Mouse (Mus musculus) telencephalon, adult 2 months (tissue): ENCODE results near the gene Sema3b.

Experiments
- DNase-seq: peaks from one replicate; pipeline ENCODE4 v3.0.0-alpha.2; 2011; ENCODE audit warnings: low read depth, low spot score

Sema3b gene

DNA sequence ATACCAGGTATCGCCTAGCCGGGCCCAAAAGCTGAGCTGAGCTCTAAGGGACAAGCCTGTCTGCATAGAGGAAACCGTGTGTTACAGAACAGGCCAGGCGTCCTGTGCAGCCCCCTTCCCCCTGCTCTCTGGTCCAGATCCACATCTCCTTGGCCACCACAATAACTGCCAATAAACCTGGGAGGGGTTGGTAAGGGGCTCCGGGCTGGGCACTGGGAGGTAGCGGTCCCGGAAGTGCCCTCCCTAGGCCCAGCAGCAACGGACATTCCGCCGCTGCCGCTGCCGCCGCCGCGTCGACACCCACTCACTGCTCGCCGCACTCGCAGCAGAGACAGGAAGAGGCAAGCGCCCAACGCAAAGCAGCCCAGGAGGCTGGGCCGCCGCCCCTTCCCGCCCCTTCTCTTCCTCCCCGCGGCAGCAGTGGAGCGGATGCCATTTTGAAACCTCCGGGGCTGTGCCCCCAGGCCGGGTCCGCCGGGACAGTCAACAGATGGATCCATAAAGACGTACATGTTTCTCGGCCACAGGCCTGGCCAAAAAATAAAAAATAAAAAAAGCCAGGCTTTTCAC, 24.1 kb upstream of the Sema3b start:
- DNase-seq = no peak

DNA sequence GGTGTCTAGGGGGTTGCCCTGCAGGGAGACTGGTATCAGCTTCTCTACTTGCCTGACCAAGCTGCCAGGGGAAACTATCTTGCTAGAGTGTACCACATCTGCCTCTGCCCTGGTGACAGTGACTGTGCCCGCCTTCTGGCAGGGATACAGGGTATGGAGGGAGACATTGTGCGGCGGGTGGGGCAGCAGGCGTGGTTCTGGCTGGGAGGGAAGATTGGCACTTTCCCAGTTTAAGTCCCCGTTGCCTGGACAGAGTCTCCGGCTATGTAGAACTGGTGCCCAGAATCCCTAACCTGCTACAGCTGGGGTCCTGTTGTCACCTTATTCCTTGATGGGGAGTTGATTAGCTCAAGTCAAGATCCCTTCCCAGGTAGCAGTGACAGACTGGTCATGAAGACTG, 23.4 kb upstream of the Sema3b start:
- no peak for DNase-seq

DNA sequence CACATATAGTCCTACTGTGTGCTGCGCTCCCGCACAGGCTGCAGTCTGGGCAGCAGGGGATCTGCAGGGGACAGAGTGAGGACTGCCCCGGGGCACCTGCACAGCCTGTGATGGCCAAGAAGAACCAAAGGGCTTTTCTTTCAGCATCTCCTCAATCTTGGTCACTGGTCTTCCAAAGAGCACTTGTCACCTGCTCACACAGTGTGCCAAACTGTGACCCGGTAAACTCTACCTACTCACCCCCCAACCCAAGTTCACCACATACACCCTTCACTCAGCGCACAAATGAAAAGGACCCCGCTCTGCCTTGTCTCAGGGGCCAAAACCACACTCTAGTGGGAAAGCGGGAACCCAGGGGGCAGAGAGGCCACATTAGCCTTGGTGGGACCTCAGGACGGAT, 22.8 kb upstream of the Sema3b start:
- DNase-seq = no peak

DNA sequence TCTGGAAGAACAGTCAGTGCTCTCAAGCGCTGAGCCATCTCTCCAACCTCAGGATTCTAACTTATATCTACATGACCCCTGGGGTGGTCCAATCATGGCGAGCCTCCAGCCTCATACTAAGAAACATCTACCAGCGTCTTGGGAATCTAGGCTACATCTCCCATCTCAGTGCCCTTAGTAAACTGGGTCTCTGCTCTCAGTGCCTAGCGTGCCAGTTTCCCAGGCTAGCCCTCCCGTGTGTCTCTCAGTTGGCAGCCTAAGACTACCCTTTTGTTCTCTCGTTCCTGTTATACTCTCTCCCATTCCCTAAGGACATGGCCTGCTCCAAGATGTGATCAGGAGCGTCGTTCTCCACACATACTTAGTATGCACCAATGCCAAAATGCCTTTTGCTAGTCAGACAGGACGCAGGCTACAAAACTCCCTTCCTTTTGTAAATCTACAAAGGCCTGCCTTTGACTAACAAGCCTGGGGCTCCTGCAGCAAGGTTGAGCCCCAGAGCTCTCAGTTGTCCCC, 22.3 kb upstream of the Sema3b start:
- DNase-seq = no peak

DNA sequence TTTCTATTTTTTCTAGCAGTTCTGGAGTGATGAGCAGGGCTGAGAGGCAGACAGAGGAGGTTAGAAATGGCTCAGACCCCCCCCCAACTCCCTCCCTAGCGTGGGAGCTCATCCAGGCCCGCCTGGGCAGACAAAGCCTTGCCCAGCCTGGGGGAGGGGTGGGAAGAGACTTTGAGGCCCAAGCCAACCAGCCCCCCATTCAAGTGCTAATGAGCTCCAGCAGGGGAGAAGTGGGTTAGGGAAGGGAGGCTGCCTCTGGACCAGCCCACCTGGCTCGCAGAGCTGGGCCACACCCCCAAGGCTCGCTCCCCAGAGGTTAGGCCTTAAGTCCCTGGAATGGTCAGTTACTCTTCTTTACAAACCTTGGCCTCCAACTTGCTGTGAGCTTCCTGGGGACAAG, 21.5 kb upstream of the Sema3b start:
- DNase-seq = no peak

DNA sequence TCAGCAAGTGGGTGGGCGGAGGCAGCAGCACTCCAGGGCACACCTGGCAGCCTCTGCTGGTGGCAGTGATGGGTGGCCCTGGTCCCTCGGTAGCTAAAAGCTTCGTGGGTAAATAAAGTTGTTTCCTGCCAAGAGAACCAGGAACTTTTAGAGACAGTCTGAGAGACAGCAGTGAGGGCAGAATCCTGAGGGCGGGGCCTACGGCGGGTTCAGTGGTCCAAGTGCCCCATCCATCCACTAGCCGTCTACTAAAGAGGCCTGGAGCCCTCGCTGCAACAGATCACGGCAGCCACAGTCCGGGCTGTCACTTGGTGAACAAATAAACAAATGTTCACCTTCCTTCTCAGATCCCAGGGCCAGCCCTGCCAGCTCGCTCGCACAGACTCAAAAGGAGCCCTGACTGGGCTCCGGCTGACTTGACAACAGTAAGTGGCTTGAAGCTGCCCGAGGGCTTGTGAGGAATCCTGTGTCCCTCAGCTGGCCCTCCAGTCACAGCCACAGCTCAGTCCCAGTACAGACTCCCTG, 20.9 kb upstream of the Sema3b start:
- no peak for DNase-seq

DNA sequence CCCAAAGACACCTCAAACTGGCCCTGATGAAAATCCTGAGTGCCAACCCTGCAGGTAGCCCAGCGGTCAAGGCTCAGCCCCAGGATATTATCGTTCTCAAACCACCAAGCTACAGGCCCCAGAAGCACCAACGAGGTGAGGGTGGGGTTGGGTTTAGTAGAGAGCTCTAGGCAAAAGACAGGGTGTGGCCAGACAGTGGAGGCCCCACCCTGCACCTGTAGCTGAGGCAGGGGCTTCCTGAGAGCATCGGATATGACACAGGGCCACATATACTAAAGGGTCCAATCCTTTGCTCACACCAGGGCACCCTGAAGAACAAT, 20.3 kb upstream of the Sema3b start:
- DNase-seq = no peak

DNA sequence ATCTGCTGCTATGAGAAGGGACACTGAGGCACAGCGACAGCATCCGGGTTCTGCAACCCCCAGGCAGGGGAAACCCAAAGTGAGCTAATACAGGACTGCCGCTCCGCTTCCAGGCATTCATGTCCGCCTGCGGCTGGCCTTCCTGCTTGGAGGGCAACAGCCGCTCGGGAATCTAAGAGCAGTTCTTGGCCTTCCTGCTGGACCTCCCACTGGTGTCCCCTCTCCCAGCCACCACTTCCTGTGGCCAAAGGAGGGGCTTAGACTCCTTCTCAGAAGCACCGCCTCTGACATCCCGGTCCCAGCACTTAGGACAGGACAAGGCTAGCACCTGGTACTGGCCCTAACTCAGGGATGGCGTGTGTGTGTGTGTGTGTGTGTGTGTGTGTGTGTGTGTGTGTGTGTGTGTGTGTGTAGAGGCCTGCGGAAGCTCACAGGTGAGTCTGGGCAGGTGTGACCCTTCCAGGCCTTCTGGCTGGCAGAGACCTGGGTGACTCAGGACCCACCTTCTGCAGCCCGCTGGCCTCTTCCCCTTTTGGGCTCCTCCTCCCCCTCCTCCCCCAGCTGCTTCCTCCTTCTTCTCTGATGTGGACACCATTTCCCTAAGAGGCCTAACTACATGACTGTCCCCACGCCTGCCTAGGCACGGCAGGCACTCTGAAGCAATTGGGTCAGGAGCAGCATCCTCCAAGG, 19.8 kb upstream of the Sema3b start:
- DNase-seq = no peak

DNA sequence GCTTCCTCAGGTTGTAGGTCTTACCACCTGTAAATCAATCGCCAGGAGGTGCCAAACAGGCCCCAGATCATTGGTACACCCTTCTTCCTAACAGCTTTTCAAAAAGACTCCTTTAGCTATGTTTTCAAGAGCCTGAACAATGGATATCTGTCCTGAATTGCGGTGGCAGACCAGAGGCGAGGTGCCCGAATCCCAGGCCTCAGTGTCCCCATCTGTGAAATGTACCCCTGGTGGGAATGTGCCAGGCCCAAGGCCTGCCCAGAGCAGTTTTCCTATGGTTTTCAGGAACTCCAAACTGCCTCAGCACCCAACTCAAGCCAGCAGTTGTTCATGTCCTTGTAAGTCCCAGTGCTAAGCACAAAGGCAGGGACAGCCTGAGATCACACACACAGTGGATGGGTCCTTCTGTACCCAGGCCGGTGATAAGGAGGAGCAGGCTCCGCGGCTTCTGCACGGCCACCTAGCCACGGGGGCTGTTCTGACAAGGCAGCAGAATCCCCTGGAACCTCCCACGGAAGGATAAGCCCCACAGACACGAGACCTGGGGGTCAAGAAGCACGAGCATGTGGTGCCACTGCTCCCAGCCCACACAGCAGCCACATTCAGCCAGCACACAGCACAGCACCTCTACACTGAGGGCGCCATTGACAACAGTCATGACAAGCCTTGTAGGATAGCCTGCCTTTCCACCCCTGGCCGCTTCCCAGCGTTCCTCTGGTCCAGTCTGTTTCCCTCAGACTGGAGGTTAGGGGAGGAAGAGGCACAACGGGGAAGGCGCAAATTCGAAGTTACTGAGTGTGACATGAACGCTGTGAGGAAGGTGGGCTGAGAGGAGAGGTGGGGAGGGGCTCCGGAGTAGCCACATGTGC, 18.6 kb upstream of the Sema3b start:
- DNase-seq = no peak

DNA sequence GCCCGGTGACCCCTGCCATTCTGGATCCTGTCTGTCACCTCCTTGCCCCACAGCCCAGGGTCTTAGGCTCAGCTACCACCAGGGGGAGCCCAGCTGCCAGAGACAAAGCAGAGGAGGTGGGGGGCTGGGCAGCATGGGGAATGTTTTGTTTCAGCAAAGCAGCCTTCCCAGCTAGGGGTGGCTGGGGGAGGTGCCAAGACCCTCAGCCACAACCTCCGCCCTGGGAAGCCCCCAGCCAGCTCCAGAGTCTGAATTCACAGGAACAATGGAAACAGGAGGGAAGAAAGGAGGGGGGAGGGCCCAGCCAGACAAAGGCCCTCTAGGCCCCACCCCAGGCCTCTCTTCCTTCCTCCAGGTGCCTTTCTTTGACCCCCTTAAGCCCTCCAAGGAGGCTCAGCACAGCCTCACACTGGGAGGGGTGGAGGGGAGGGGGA, 17.8 kb upstream of the Sema3b start:
- DNase-seq = no peak

DNA sequence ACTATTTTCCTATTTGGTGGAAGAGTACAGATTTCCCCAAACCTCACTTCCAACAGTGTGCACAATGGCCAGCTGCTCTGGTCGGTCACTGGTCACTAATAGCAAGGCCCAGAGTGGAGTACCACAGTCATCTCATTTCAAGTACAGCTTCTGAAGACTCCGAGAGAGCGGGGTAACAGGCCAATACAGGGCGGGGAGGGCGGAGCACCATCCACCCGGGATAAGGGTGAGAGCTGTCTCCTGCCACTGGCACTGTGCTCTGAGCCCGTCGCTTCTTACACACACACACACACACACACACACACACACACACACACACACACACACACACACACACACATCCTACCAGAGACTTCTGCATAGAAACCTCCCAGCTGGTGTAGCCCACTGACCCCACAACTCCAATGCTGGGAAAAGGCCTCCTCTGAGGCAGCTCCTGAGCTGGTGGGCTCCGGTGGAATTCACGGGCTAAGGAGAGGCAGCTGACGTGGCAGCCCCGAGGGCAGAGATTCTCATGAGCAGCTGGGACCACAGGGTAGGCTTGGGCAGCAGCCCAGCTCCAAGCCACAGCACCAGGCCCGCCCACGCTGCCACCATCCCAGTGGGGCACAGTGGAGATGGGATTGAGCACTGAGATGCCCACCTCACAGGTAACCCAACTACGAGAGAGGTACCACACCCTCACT, 17.3 kb upstream of the Sema3b start:
- no peak for DNase-seq

DNA sequence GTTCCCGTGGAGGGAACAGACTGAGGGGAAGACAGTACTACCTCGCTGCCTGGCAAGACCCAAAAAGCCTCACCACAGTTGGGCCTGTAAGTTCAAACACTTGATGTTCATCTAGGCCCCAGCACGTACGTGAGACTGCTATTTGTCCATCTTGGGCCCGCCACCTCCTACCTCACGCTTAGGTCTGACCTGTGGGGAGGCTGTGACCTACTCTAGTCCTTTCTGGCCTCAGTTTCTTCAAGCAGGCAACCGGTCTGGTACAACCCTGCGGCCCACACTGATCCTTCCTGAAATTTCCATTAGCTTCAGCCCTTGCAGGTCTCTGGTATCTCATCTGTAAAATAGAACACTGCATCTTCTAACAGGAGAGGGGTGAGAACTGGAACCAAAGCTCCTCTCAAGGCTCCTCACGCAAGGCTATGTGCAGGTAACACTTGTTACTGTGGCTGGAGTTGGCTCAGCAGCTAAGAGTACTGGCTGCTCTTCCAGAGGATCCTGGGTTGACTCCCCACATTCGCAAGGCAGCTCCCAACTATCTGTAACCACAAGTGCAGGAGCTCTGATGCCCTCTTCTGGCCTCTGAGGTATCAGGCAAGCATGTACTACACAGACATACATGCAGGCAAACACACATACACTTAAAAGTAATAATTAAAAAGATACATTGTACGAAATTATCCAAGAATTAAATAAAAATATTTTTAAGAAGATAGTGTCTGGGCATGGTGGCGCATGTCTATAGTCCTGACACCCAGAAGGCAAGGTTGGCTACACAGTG, 16.5 kb upstream of the Sema3b start:
- DNase-seq = no peak

DNA sequence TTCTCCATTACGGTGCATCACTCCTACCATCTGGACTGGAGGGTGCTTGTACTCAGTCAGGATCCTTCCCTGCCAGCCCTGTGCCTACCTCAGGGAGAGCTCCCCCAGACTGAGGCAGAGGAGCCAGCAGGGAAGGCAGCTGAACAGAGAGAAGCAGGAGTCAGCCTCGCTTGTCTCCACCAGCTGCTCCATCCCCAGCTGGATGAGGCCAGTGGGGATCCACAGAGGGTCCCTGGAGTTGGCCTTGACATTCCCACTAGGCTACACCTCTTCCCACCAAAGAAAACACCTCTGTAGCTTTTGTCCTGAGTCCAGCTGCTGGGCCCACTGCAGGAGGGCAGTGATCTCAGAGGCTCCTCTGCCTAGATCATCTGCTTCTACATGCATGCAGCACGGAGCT, 15.9 kb upstream of the Sema3b start:
- no peak for DNase-seq

DNA sequence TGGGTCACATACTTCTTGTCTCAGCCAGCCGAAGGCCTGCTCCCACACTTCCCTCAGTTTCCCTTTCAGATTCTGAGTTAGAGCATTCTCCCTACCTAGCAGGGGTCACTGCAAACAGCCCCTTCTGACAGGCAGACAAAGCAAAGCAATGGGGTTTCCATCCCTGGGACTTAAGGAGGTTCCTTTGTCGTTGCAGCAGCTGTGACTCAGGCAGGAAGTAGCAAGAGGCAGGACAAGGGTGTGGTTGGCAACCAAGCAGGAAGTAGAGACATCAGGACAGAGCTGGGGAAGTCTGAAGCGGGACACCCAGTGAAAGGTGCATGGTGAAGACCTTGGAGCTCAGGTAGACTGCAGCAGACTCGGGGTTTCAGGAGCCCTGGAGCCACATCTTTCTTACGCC, 15.5 kb upstream of the Sema3b start:
- no peak for DNase-seq

DNA sequence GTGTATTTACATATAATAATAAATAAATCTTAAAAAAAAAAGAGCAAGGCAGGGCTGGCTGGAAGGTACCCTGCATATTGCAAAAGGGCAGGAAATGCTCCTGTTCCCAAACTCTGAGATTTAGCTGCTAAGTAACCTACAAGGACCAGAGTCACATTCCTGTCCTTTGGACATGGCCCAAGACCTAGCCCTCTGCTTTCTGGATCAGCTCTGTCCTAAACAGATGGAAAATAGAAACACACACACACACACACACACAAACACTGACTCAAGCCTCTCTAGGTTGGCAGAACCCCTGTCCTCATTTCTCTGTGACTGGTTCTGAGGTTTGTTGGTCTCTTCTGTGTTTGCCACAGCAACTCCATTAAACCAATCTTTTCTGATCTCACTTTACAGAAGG, 11.9 kb upstream of the Sema3b start:
- no peak for DNase-seq

DNA sequence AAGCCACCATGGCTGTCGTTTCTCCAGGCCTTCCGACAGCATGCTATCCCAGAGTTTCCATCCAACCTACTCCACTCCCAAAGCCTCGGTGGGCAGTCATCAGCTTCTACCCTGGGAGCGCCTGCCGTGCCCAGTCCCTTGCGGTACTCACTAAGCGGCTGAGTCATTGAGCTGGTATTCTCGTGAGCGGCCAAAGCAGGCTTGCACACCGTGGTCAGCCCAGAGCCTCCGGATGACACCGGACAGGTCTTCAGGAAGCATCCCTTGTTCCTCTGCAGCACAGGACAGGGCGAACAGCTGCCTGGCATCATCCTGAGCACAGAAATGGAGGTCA, 10.5 kb upstream of the Sema3b start:
- DNase-seq = no peak

DNA sequence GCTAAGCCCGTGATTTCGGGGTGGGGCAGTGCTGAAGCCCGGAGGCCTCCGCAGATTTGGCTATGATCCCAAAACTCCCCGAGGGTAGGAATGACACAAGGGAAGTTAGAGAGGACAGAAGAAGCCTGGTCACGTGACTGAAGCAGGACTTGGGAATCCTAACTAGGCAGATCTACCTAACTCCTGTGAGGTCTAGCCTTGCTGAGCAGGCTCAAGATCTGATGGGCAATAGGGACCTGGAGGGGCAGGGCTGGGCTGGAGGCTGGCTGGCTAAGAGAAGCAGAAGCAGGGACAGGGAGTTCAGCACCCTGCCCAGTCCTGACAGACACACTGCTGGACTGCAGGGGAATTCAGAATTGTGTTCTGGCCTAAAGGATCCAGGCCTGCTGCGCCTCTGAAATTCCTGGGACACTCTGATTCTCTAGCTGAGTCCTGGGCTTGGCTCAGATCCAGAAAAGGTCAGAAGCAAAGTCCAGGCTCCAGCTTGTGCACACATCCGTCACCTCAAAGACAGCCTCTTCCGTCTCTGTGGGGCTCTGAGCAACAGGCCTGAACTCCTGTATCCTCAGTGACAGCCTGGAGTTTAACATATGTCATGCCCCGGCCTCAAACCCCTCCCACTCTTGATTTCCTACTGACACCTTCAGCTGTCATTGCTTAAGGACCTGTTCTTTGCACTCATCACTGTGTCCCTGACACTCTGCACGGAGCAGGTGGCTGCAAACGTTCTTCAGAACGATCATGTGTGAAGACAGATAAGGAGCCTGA, 9.9 kb upstream of the Sema3b start:
- no peak for DNase-seq

DNA sequence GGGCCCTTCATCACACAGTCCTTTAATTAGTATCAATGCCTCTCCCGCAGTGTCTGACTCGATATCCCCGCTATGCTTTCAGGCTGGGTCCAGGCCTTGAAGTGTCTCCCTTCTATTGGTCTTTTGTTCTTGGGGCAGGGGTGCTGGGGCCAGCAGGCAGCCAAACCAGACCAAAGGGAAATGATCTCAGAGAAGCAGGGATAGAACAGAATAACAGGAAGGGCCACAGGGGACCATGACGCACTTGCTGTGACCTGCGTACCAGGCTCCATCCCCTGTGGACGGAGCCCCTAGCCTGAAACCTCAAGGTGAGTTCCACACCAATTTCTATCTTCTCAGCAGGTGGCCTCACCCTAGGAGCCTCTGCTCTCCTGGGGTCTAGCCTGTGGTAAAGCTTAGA, 9.1 kb upstream of the Sema3b start:
- no peak for DNase-seq

DNA sequence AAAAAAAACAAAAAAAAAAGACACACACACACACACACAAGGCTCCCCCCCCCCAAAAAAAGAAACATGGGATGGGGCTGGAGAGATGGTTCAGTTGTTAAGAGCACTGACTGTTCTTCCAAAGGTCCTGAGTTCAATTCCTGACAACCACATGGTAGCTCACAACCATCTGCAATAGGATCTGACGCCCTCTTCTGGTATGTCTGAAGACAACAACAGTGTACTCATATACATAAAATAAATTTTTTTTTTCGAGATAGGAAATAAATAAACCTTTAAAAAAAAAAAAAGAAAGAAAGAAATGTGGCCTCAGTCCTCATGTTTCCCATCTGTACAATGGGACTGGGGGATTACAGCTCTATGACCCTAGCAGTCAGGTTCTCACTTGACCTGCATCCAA, 8.4 kb upstream of the Sema3b start:
- DNase-seq = no peak

DNA sequence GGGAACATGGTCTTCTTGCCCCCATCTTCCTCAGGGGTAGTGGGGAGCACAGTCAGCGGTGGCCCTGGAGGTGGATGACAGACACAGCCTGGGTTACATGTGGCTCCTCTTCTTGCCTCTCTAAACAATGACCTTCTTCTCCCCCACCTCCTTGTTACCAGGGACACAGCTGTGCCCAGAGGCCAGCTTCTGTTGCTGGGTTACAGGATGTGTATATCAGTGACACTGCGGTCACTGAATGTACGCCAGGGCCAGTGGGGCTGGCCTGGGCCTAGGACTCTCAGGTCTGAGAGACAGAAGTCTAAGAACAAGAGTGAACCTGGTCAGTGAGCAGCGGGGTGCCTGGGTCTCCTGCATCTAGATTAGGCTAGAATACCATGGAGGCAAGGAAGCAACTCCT, 6.0 kb upstream of the Sema3b start:
- DNase-seq = no peak
